Mouse (Mus musculus) forebrain, embryonic 11.5 days (tissue): ENCODE data around the gene Zfp750. TPM values are rescaled to one million over a fixed set of nuclear protein-coding genes. Genes with fewer than 3 reads are reported as not detected.

ENCODE experiments used
- polyA plus RNA-seq: library from polyadenylated mRNA; unstranded; fragments of >200 nt; fragmentation: Nextera tagmentation; extraction: Ambion mirVana; gene quantifications from 2 replicates; pipeline ENCODE4 v1.2.1, GENCODE M21; 2014

Zfp750 gene
- polyA plus RNA-seq, 1 experiment from 2014 or later: 0.56 TPM

Other genes with a start within 250 kb of the Zfp750 start
- gene Wdr45b, start 164.9 kb downstream of the Zfp750 start, polyA plus RNA-seq: 99.3 and 107 TPM in 2 replicates
- 1.9 and 2.0 TPM in 2 replicates for gene Rab40b, start 131.1 kb downstream of the Zfp750 start, polyA plus RNA-seq
- gene Fn3krp, start 97.9 kb downstream of the Zfp750 start, polyA plus RNA-seq: 8.5 and 8.9 TPM in 2 replicates
- gene Fn3k, start 84.4 kb downstream of the Zfp750 start, polyA plus RNA-seq: 1.3 and 1.7 TPM in 2 replicates
- 49.8 and 54.9 TPM in 2 replicates for gene Tbcd, start 67.4 kb downstream of the Zfp750 start, polyA plus RNA-seq
- gene B3gntl1, start 153.8 kb upstream of the Zfp750 start, polyA plus RNA-seq: 7.4 and 7.6 TPM in 2 replicates
- gene Metrnl, start 182.2 kb upstream of the Zfp750 start, polyA plus RNA-seq: 4.8 and 6.4 TPM in 2 replicates